Mouse (Mus musculus): ENCODE measurements at regions not wholly inside any gene's neighbourhood (a gene's known extent, or its start where the extent isn't known, plus 50 kb on each side); places are given as distances from the start of the nearest gene placed in this dataset.

DNA sequence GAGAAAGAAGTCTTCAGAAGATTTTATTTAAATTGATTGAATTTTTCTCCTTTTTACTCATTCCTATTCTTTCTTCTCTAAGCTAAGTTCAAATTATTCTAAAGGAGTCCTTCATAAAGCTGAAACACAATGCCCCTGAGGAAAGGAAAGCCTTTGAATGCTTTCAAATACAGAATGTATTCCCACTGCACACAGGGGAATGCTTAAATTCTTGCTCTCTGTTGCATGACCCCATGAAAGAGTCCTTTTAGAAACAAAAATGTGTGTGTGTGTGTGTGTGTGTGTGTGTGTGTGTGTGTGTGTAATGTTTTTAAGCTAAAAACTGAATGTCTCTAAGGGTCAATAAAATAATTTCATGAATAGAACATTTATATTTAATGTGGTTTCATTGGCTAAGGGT, 846.1 kb upstream of the Gje1 start:
- H3K9ac ChIP-seq (ENCODE audit: control insufficient read depth, low read depth, low read length, poor library complexity, severe bottlenecking) = no peak overlapping the region
- no peak overlapping the region for H3K27ac ChIP-seq (ENCODE audit: control insufficient read depth, low read depth, low read length)
- no peaks in the 10 kb centered on the region for H3K4me1 ChIP-seq (ENCODE audit: control insufficient read depth in 1 of 2, insufficient read depth in 2 of 2, low read length in 2 of 2)
- DNase-seq (ENCODE audit: low read depth, low spot score) = no peak
- H3K79me2 ChIP-seq (ENCODE audit: control insufficient read depth, insufficient read depth, low read length, poor library complexity) = no peaks in the 10 kb centered on the region
- H3K9me3 ChIP-seq (replicated peaks; ENCODE audit: insufficient read depth, low read length) = no peaks in the 10 kb centered on the region
- H3K27me3 ChIP-seq (ENCODE audit: control insufficient read depth in 1 of 2, insufficient read depth in 2 of 2, low read length in 2 of 2) = no peaks in the 10 kb centered on the region
- TF ChIP-seq MAFK (IDR thresholded peaks at IDR 0.05; ENCODE audit: borderline replicate concordance, low read depth, low read length) (no peak), JUND (IDR thresholded peaks at IDR 0.05; ENCODE audit: low read depth, low read length) (no peak)
- no peaks in the 10 kb centered on the region for H3K36me3 ChIP-seq (ENCODE audit: control insufficient read depth in 1 of 2, insufficient read depth in 2 of 2, low read length in 2 of 2)
- H3K4me3 ChIP-seq (ENCODE audit: control insufficient read depth in 1 of 2, insufficient read depth in 1 of 2, low read depth in 2 of 2, low read length in 2 of 2) = no peak overlapping the region

DNA sequence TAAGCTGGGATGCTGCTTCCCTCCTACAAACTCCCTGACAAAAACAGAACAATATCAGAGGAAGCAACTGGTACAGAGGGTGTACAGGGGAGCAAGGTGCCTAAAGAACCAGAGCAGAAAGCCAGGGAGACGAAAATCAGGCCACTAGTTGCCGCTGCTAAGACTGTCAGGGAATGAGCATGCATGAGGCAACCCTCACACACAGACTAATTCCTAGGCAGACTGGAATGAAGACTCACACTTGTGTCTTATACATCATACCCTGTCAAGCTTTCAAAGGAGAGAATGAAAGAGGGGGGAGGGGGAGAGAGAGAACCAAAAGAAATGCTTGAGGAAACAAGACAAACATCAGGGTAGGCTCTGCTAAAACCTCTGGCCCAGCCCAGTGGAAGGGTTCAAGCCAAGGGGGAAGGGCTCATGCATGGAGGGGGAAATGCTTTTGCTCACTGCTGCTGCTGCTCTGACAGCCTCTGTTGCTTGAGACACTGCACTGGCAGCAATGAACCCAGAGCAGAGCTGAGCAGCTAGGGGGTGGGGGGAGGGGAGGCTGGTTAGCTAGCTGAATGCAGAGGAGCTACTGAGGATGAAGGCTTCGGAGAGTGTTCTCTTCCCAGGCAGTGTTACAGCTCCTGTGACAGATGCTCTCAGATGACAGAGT, 835.5 kb upstream of the Gje1 start:
- no peak overlapping the region for H3K4me3 ChIP-seq (ENCODE audit: control insufficient read depth in 1 of 2, insufficient read depth in 1 of 2, low read depth in 2 of 2, low read length in 2 of 2)
- H3K27me3 ChIP-seq (ENCODE audit: control insufficient read depth in 1 of 2, insufficient read depth in 2 of 2, low read length in 2 of 2) = no peaks in the 10 kb centered on the region
- TF ChIP-seq EP300 (IDR thresholded peaks at IDR 0.05; ENCODE audit: low read depth in 1 of 2, low read length in 2 of 2) = no peak
- no peak for TF ChIP-seq POLR2AphosphoS2 (IDR thresholded peaks at IDR 0.05; ENCODE audit: low read length)
- no peak for TF ChIP-seq MAFK (IDR thresholded peaks at IDR 0.05; ENCODE audit: borderline replicate concordance, low read depth, low read length)
- TF ChIP-seq USF1 (IDR thresholded peaks at IDR 0.05; ENCODE audit: low read depth, low read length) = no peak
- TF ChIP-seq MEF2A (IDR thresholded peaks at IDR 0.05; ENCODE audit: extremely low read depth, insufficient replicate concordance, low read depth, low read length, poor library complexity, severe bottlenecking) = no peak
- no peak for TF ChIP-seq GATA1 (IDR thresholded peaks at IDR 0.05; ENCODE audit: low read depth, low read length)
- no peak for TF ChIP-seq JUND (IDR thresholded peaks at IDR 0.05; ENCODE audit: low read depth, low read length)
- no peak for TF ChIP-seq ZC3H11A (IDR thresholded peaks at IDR 0.05; ENCODE audit: low read depth, low read length)
- TF ChIP-seq NRF1 (IDR thresholded peaks at IDR 0.05; ENCODE audit: insufficient read depth, low read depth, low read length, poor library complexity, severe bottlenecking) = no peak
- no peak for TF ChIP-seq MYB (IDR thresholded peaks at IDR 0.05; ENCODE audit: low read depth, low read length)
- TF ChIP-seq POLR2A (IDR thresholded peaks at IDR 0.05; ENCODE audit: control insufficient read depth in 1 of 2, insufficient read depth in 1 of 2, low read depth in 1 of 2, low read length in 2 of 2, poor library complexity in 1 of 2) = no peak
- TF ChIP-seq RAD21 (IDR thresholded peaks at IDR 0.05; ENCODE audit: low read depth, low read length) = no peak
- no peak for TF ChIP-seq POLR2AphosphoS5 (IDR thresholded peaks at IDR 0.05; ENCODE audit: borderline replicate concordance, low read depth, low read length)
- TF ChIP-seq NELFE (IDR thresholded peaks at IDR 0.05; ENCODE audit: low read depth, low read length) = no peak
- no peak for TF ChIP-seq USF2 (IDR thresholded peaks at IDR 0.05; ENCODE audit: borderline replicate concordance in 1 of 2, insufficient read depth in 1 of 2, low read depth in 1 of 2, low read length in 2 of 2)
- no peak for TF ChIP-seq MXI1 (IDR thresholded peaks at IDR 0.05; ENCODE audit: low read depth, low read length)
- H3K79me2 ChIP-seq (ENCODE audit: control insufficient read depth, insufficient read depth, low read length, poor library complexity) = no peaks in the 10 kb centered on the region
- no peaks in the 10 kb centered on the region for H3K36me3 ChIP-seq (ENCODE audit: control insufficient read depth in 1 of 2, insufficient read depth in 2 of 2, low read length in 2 of 2)
- no peaks in the 10 kb centered on the region for H3K4me1 ChIP-seq (ENCODE audit: control insufficient read depth in 1 of 2, insufficient read depth in 2 of 2, low read length in 2 of 2)
- H3K9ac ChIP-seq (ENCODE audit: control insufficient read depth, low read depth, low read length, poor library complexity, severe bottlenecking) = no peak overlapping the region
- no peak overlapping the region for H3K27ac ChIP-seq (ENCODE audit: control insufficient read depth, low read depth, low read length)
- DNase-seq (ENCODE audit: low read depth, low spot score) = no peak
- H3K9me3 ChIP-seq (replicated peaks; ENCODE audit: insufficient read depth, low read length) = no peaks in the 10 kb centered on the region
